Mouse (Mus musculus) ES-E14 (cell line): ENCODE results near the gene Rab11b.

ENCODE experiments used
- CHD2 ChIP-seq: IDR thresholded peaks from 2 replicates; pipeline ENCODE4 v1.6.1; 2014; ENCODE audit warnings: mild to moderate bottlenecking, low read depth, low read length, inconsistent platforms
- HCFC1 ChIP-seq: IDR thresholded peaks from 2 replicates; pipeline ENCODE4 v1.6.1; 2012; ENCODE audit warnings: low read length, inconsistent platforms, borderline replicate concordance; ENCODE audit not compliant: insufficient read depth
- MAFK ChIP-seq: IDR thresholded peaks from 2 replicates; pipeline ENCODE4 v1.6.1; 2014; ENCODE audit warnings: mild to moderate bottlenecking, low read depth, low read length, inconsistent platforms; ENCODE audit not compliant: insufficient read depth
- ZC3H11A ChIP-seq: IDR thresholded peaks from 2 replicates; pipeline ENCODE4 v1.6.1; 2012; ENCODE audit warnings: low read depth, mild to moderate bottlenecking, inconsistent platforms, low read length, borderline replicate concordance
- ZNF384 ChIP-seq: IDR thresholded peaks from 2 replicates; pipeline ENCODE4 v1.6.1; 2012; ENCODE audit warnings: low read depth, low read length, inconsistent platforms

DNA sequence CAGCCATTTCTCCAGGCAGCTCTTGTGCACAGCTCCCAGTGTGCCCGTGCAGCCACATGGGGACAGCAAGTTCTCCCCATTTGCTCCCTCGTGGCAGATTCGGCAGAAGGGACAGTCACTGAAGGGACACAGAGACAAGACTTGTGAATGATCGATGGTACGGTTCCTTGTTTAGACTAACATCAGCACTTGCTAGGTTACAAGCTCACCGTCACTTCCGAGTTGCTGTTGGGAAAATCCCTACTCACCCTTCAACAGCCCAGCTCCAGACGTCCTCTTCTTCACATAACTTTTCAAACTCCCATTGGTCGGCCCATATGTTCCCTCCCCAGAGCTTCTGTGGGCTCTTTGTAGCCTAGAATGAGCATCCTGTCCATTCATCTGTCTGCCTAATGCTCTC, 57.2 kb downstream of the Rab11b start:
- TF ChIP-seq ZNF384 (no peak), MAFK (no peak), HCFC1 (no peak), CHD2 (no peak), ZC3H11A (no peak)
